Mouse (Mus musculus): ENCODE data around the gene Srcin1. TPM values are rescaled to one million over a fixed set of nuclear protein-coding genes. Genes with fewer than 3 reads are reported as not detected.

Gene Srcin1
- polyA plus RNA-seq, 1 experiment from 2014 or later = 6.5 TPM

- Histone ChIP-seq H3K27me3 (no peaks in the 10 kb centered on the region), H3K27ac (replicated peaks) (no peak overlapping the region), H3K9ac (replicated peaks) (no peak overlapping the region), H3K4me1 (peaks cover 22% of the 10 kb centered on the region), H3K36me3 (peaks cover 19% of the 10 kb centered on the region), H3K4me3 (no peak overlapping the region), H3K4me2 (replicated peaks) (no peak overlapping the region), H3K9me3 (no peaks in the 10 kb centered on the region)
- no peak for ATAC-seq (ENCODE audit: low FRiP score, low read depth)
- WGBS = 24% methylated on average over 10 of the region's 10 CpGs
Measured at GRCm38 (mm10) chr11:97510966-97511660, 64.9 kb downstream of the Srcin1 start.

GRCm38 (mm10) chr11:97509715-97510485, 66.1 kb downstream of the Srcin1 start:
- Histone ChIP-seq H3K4me1 (peaks cover 22% of the 10 kb centered on the region), H3K9ac (replicated peaks) (no peak overlapping the region), H3K27ac (replicated peaks) (0 out of 2 replicates have a peak overlapping the region, but pooled peaks have one; percentile 20), H3K27me3 (no peaks in the 10 kb centered on the region; the same call in 1 of the 2 replicates), H3K36me3 (peaks cover 7% of the 10 kb centered on the region), H3K9me3 (no peaks in the 10 kb centered on the region), H3K4me2 (replicated peaks) (no peak overlapping the region), H3K4me3 (no peak overlapping the region)
- 58% methylated on average over 24 of the region's 24 CpGs for WGBS
- no peak for ATAC-seq (ENCODE audit: low FRiP score, low read depth)

- Histone ChIP-seq H3K27ac (replicated peaks) (no peak overlapping the region), H3K36me3 (no peaks in the 10 kb centered on the region)
- WGBS = 66% methylated on average over 5 of the region's 5 CpGs
Measured at GRCm38 (mm10) chr11:97509058-97509457, 66.9 kb downstream of the Srcin1 start.

GRCm38 (mm10) chr11:97508198-97508597, 67.8 kb downstream of the Srcin1 start:
- Histone ChIP-seq H3K27ac (replicated peaks) (no peak overlapping the region), H3K9ac (replicated peaks) (no peak overlapping the region), H3K4me3 (no peak overlapping the region), H3K36me3 (no peaks in the 10 kb centered on the region), H3K9me3 (no peaks in the 10 kb centered on the region), H3K27me3 (no peaks in the 10 kb centered on the region; the same call in none of the 2 replicates), H3K4me2 (replicated peaks) (no peak overlapping the region), H3K4me1 (peaks cover 20% of the 10 kb centered on the region)
- ATAC-seq (ENCODE audit: low FRiP score, low read depth) = no peak
- 83% methylated on average over 3 of the region's 3 CpGs for WGBS

More at GRCm38 (mm10) chr11:97509058-97509457, 66.9 kb downstream of the Srcin1 start:
- Histone ChIP-seq H3K9ac (replicated peaks) (no peak overlapping the region), H3K4me2 (replicated peaks) (no peak overlapping the region), H3K4me1 (peaks cover 22% of the 10 kb centered on the region), H3K4me3 (no peak overlapping the region), H3K9me3 (no peaks in the 10 kb centered on the region), H3K27me3 (no peaks in the 10 kb centered on the region; the same call in 1 of the 2 replicates)
- ATAC-seq (ENCODE audit: low FRiP score, low read depth) = no peak

- peaks cover 18% of the 10 kb centered on the region for H3K27me3 ChIP-seq
- H3K27ac ChIP-seq (replicated peaks) = no peak overlapping the region
- no peak overlapping the region for H3K4me3 ChIP-seq
- peaks cover 19% of the 10 kb centered on the region for H3K4me1 ChIP-seq
- no peak for ATAC-seq (ENCODE audit: low FRiP score, low read depth)
- WGBS = 57% methylated on average over 8 of the region's 8 CpGs
- H3K4me2 ChIP-seq (replicated peaks) = no peak overlapping the region
- H3K9ac ChIP-seq (replicated peaks) = no peak overlapping the region
- H3K36me3 ChIP-seq = no peaks in the 10 kb centered on the region
- H3K9me3 ChIP-seq = no peaks in the 10 kb centered on the region
Measured at GRCm38 (mm10) chr11:97506331-97506730, 69.7 kb downstream of the Srcin1 start.

- H3K27ac ChIP-seq (replicated peaks) = no peak overlapping the region
- WGBS = 82% methylated on average over 4 of the region's 4 CpGs
- ATAC-seq (ENCODE audit: low FRiP score, low read depth) = no peak
Measured at GRCm38 (mm10) chr11:97505784-97506183, 70.2 kb downstream of the Srcin1 start.

GRCm38 (mm10) chr11:97502846-97503245, 73.1 kb downstream of the Srcin1 start:
- no peak overlapping the region for H3K4me3 ChIP-seq
- no peak for ATAC-seq (ENCODE audit: low FRiP score, low read depth)
- WGBS = 82% methylated on average over 4 of the region's 4 CpGs
- H3K36me3 ChIP-seq = no peaks in the 10 kb centered on the region
- H3K27me3 ChIP-seq = peaks cover 52% of the 10 kb centered on the region
- peaks cover 19% of the 10 kb centered on the region for H3K4me1 ChIP-seq
- no peak overlapping the region for H3K9ac ChIP-seq (replicated peaks)
- H3K27ac ChIP-seq (replicated peaks) = no peak overlapping the region
- no peak overlapping the region for H3K4me2 ChIP-seq (replicated peaks)
- H3K9me3 ChIP-seq = peaks cover 4% of the 10 kb centered on the region; the same call in 1 of the 2 replicates

More at GRCm38 (mm10) chr11:97505784-97506183, 70.2 kb downstream of the Srcin1 start:
- Histone ChIP-seq H3K4me1 (peaks cover 20% of the 10 kb centered on the region), H3K27me3 (peaks cover 23% of the 10 kb centered on the region), H3K9me3 (no peaks in the 10 kb centered on the region), H3K4me2 (replicated peaks) (no peak overlapping the region), H3K36me3 (no peaks in the 10 kb centered on the region), H3K9ac (replicated peaks) (no peak overlapping the region), H3K4me3 (no peak overlapping the region)

GRCm38 (mm10) chr11:97502383-97502782, 73.6 kb downstream of the Srcin1 start:
- Histone ChIP-seq H3K9ac (replicated peaks) (no peak overlapping the region), H3K36me3 (no peaks in the 10 kb centered on the region), H3K27ac (replicated peaks) (no peak overlapping the region), H3K27me3 (peaks cover 57% of the 10 kb centered on the region), H3K4me3 (no peak overlapping the region), H3K4me2 (replicated peaks) (no peak overlapping the region), H3K4me1 (peaks cover 19% of the 10 kb centered on the region), H3K9me3 (peaks cover 4% of the 10 kb centered on the region; the same call in 1 of the 2 replicates)
- 47% methylated on average over 9 of the region's 9 CpGs for WGBS
- ATAC-seq (ENCODE audit: low FRiP score, low read depth) = no peak

- peak overlapping the region; percentile 42 for H3K4me3 ChIP-seq
- 0 out of 2 replicates have a peak, but pooled peaks have one; percentile 47 for ATAC-seq (ENCODE audit: low FRiP score, low read depth)
- no peak overlapping the region for H3K27ac ChIP-seq (replicated peaks)
- WGBS = 8% methylated on average over 51 of the region's 51 CpGs
- no peaks in the 10 kb centered on the region for H3K36me3 ChIP-seq
- peaks cover 19% of the 10 kb centered on the region for H3K4me1 ChIP-seq
- peak overlapping the region; percentile 70 for H3K4me2 ChIP-seq (replicated peaks)
- H3K27me3 ChIP-seq = peaks cover 62% of the 10 kb centered on the region
- H3K9ac ChIP-seq (replicated peaks) = peak overlapping the region; percentile 41
- peaks cover 4% of the 10 kb centered on the region; the same call in 1 of the 2 replicates for H3K9me3 ChIP-seq
Measured at GRCm38 (mm10) chr11:97500720-97501448, 75.1 kb downstream of the Srcin1 start.

GRCm38 (mm10) chr11:97499865-97500719, 75.9 kb downstream of the Srcin1 start, which contains the start of gene 4933428G20Rik:
TSS of gene 4933428G20Rik (minus strand) at chr11:97500340.
- peak within 1 kb of the TSS; percentile 70 for H3K4me2 ChIP-seq (replicated peaks)
- H3K4me1 ChIP-seq = peaks cover 19% of the 10 kb centered on the region
- WGBS = 10% methylated on average over 85 of the region's 88 CpGs
- H3K4me3 ChIP-seq = peak within 1 kb of the TSS; percentile 42
- ATAC-seq (ENCODE audit: low FRiP score, low read depth) = no peak
- H3K9ac ChIP-seq (replicated peaks) = peak within 1 kb of the TSS; percentile 41
- H3K36me3 ChIP-seq = no peaks in the 10 kb centered on the region
- H3K9me3 ChIP-seq = peaks cover 4% of the 10 kb centered on the region; the same call in 1 of the 2 replicates
- H3K27me3 ChIP-seq = peaks cover 62% of the 10 kb centered on the region
- H3K27ac ChIP-seq (replicated peaks) = no peak within 1 kb of the TSS

GRCm38 (mm10) chr11:97497543-97497942, 78.4 kb downstream of the Srcin1 start:
- Histone ChIP-seq H3K27ac (replicated peaks) (no peak overlapping the region), H3K4me1 (peaks cover 19% of the 10 kb centered on the region), H3K9ac (replicated peaks) (no peak overlapping the region), H3K4me2 (replicated peaks) (no peak overlapping the region), H3K36me3 (0 out of 2 replicates have a peak, but pooled peaks cover 6% of the 10 kb centered on the region), H3K27me3 (peaks cover 57% of the 10 kb centered on the region), H3K4me3 (no peak overlapping the region), H3K9me3 (peaks cover 4% of the 10 kb centered on the region; the same call in 1 of the 2 replicates)
- ATAC-seq (ENCODE audit: low FRiP score, low read depth) = no peak
- 93% methylated on average over 4 of the region's 4 CpGs for WGBS
